Mouse (Mus musculus) embryonic fibroblast, embryonic 13.5 days (primary cell): ENCODE data around the gene Ccr10. TPM values are rescaled to one million over a fixed set of nuclear protein-coding genes. Genes with fewer than 3 reads are reported as not detected.
"Not testable (repeated sequence)": the region's sequence is repeated elsewhere in the genome, so short reads cannot be mapped to it uniquely, and the experiment has no call there.

Experiments used
- H3K27ac ChIP-seq: 2 replicates; pipeline ENCODE4 v1.5.1; 2012; ENCODE audit warnings: low read length, control low read depth, inconsistent platforms; ENCODE audit not compliant: insufficient read depth
- H3K4me1 ChIP-seq: 2 replicates; pipeline ENCODE4 v1.6.1; 2011; ENCODE audit warnings: low read length; ENCODE audit not compliant: control insufficient read depth, insufficient read depth
- H3K4me3 ChIP-seq: 2 replicates; pipeline ENCODE4 v1.5.1; 2011; ENCODE audit warnings: mild to moderate bottlenecking, control low read depth, low read length; ENCODE audit not compliant: insufficient read depth
- CTCF ChIP-seq: IDR thresholded peaks from 2 replicates; pipeline ENCODE4 v1.5.1; 2011; ENCODE audit warnings: mild to moderate bottlenecking, control low read depth, low read length, moderate library complexity, borderline replicate concordance; ENCODE audit not compliant: insufficient read depth
- POLR2A ChIP-seq: IDR thresholded peaks from 2 replicates; pipeline ENCODE4 v1.6.1; 2011; ENCODE audit warnings: low read depth, mild to moderate bottlenecking, control low read depth, low read length, moderate library complexity
- polyA plus RNA-seq: library from polyadenylated mRNA; stranded (reverse); fragments of >200 nt; gene quantifications from 2 replicates; pipeline ENCODE4 v1.2.4, GENCODE M21; 2011; ENCODE audit warnings: low read depth; ENCODE audit not compliant: missing spikeins, insufficient read length

The Ccr10 gene
- polyA plus RNA-seq, 1 experiment, result not detected

DNA sequence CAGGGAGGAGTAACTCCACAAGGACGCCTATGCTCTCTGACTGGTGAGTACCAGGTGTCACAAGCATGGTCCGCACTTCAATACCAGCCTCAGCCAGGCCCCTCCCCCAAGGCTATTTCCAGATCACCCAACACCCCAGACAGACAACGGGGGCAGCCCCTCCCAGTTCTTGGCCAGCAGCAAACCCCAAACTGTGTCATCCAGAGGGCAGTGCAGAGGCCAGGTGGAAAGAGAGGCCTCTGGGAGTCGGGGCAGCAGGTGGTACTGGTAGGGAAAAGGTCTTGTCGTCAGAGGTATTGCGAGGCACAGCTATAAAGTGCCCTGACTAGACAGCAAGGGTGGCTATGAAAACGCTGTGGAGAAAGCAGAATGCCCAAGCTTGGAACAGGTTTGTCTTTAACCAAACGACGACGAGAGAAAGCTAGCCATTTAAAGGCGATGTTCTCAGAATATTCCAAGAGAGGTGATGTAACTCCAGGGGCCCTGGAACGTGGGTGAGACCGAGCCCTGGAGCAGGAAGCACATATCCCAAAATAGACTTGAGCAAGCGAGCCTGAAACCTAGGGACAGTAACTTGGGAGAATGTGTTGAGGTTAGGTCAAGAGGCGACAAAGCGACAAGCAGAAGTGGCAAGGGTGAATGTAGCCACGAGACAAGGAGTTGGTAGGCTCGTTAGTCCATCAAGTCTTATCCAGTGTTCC lies 45.0 kb downstream of the Ccr10 start:
- no peaks in the 10 kb centered on the region for H3K4me1 ChIP-seq
- H3K4me3 ChIP-seq, result no peak overlapping the region
- no peak overlapping the region for H3K27ac ChIP-seq
- TF ChIP-seq CTCF (no peak), POLR2A (no peak)

DNA sequence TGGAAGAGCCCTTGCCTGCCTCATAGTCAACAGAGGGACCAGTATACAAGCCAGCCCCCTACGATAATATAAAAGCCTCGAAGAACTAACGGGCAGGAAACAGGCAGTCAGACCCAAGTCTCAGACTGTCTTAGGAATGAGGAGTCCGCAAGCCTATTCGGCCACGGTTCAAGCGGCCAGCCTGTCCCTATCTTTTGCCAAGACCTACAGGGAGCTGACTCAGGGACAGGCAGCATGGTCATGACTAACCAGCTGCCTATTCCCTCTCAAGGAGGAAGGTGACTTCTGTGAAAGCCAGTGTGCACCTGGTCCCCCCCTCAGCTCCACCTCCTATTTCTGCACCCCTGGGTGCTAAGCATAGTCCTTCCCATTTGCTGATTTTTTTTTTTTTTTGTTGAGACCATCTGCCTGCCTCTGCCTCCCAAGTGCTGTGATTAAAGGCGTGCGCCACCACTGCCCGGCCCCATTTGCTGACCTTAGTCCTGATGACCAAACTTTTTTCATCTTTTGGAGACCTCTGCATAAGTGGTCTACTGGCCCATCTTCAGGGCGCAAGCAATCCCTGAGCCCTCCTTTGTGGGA lies 46.2 kb downstream of the Ccr10 start:
- Histone ChIP-seq H3K27ac (no peak overlapping the region), H3K4me3 (no peak overlapping the region), H3K4me1 (no peaks in the 10 kb centered on the region)
- TF ChIP-seq CTCF (no peak), POLR2A (no peak)

DNA sequence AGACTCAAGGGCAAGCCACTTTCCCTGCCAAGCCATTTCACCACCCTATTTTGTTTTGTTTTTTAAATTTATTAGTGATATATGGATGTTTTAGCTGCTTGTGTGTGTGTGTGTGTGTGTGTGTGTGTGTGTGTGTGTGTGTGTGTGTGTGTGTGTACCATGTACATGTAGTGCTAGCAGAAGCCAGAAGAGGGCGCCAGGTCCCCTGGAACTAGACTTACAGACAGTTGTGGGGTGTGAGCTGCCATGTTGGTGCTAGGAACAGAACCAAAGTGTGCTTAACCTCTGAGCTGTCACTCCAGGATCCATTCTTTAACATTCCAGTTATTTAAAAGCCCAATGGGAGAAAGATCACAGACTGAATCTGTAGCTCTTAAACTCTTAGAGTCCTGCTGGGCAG lies 48.2 kb downstream of the Ccr10 start:
- Histone ChIP-seq H3K27ac (no peak overlapping the region), H3K4me3 (no peak overlapping the region), H3K4me1 (no peaks in the 10 kb centered on the region)
- TF ChIP-seq POLR2A (no peak), CTCF (no peak)

DNA sequence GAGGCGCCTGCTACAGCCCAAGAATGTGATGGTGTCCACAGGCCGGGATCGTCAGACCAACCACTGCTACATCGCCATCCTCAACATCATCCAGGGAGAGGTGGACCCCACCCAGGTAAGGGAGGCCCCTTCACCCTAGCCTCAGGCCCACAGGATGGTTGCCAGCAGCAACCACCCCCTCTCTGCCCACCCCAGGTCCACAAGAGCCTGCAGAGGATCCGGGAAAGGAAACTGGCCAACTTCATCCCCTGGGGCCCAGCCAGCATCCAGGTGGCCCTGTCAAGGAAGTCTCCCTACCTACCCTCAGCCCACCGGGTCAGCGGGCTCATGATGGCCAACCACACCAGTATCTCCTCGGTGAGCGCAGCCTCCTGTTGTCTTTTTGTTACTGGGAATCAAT lies 50.2 kb downstream of the Ccr10 start:
- H3K27ac ChIP-seq, H3K4me3 ChIP-seq: not testable (repeated sequence)

DNA sequence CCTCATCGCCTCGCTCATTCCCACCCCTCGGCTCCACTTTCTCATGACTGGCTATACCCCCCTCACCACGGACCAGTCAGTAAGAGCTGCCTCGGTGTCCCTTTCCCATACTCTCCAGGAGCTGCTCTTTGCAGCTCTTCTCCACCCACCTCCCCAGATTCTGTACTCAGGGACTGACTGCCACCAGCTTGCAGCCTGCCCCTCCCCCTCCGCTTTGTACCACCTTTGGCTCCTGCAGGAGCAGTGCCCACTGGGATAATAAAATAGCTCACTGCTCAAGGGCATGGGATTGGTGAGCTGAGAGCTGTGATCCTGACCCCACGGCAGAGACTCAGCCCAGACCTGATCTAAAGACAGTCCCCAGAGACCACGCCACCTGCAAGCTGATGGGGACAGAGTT lies 50.7 kb downstream of the Ccr10 start:
- H3K4me1 ChIP-seq, H3K27ac ChIP-seq, H3K4me3 ChIP-seq: not testable (repeated sequence)

More for the DNA sequence above, 50.2 kb downstream of the Ccr10 start:
- not testable (repeated sequence) for H3K4me1 ChIP-seq

Other genes with a start within 250 kb of the Ccr10 start
- 122 and 158 TPM in 2 replicates for gene Stat3, start 235.9 kb downstream of the Ccr10 start, polyA plus RNA-seq
- gene Cavin1, start 204.6 kb downstream of the Ccr10 start, polyA plus RNA-seq, result 387 and 486 TPM in 2 replicates
- 43.7 and 50.7 TPM in 2 replicates for gene Atp6v0a1, start 166.0 kb downstream of the Ccr10 start, polyA plus RNA-seq
- gene Naglu, start 105.4 kb downstream of the Ccr10 start, polyA plus RNA-seq, result 21.8 and 24.9 TPM in 2 replicates
- gene Hsd17b1, start 97.0 kb downstream of the Ccr10 start, polyA plus RNA-seq, result 1.2 and 5.2 TPM in 2 replicates
- gene Coasy, start 92.9 kb downstream of the Ccr10 start, polyA plus RNA-seq, result 14.9 and 15.0 TPM in 2 replicates
- 29.9 and 30.1 TPM in 2 replicates for gene Mlx, start 88.2 kb downstream of the Ccr10 start, polyA plus RNA-seq
- 10.3 and 12.9 TPM in 2 replicates for gene Psmc3ip, start 80.0 kb downstream of the Ccr10 start, polyA plus RNA-seq
- gene Retreg3, start 55.5 kb downstream of the Ccr10 start, polyA plus RNA-seq, result 29.8 and 34.1 TPM in 2 replicates
- 34.8 and 36.2 TPM in 2 replicates for gene Tubg1, start 55.5 kb downstream of the Ccr10 start, polyA plus RNA-seq
- 5.5 and 6.1 TPM in 2 replicates for gene Tubg2, start 19.5 kb downstream of the Ccr10 start, polyA plus RNA-seq
- 3.0 TPM in 2 replicates for gene Cntnap1, start 4.9 kb downstream of the Ccr10 start, polyA plus RNA-seq
- gene Plekhh3, start 4.1 kb downstream of the Ccr10 start, polyA plus RNA-seq, result 7.1 and 11.5 TPM in 2 replicates
- 13.9 and 14.4 TPM in 2 replicates for gene Ezh1, start 51.0 kb upstream of the Ccr10 start, polyA plus RNA-seq
- gene Ramp2, start 70.6 kb upstream of the Ccr10 start, polyA plus RNA-seq, result 2.3 and 2.7 TPM in 2 replicates
- 99.4 and 135 TPM in 2 replicates for gene Vps25, start 78.3 kb upstream of the Ccr10 start, polyA plus RNA-seq
- 1.8 and 2.0 TPM in 2 replicates for gene Wnk4, start 85.1 kb upstream of the Ccr10 start, polyA plus RNA-seq
- 0.87 and 1.0 TPM in 2 replicates for gene Cntd1, start 103.6 kb upstream of the Ccr10 start, polyA plus RNA-seq
- gene Coa3, start 103.7 kb upstream of the Ccr10 start, polyA plus RNA-seq, result 77.1 and 78.8 TPM in 2 replicates
- 77.3 and 86.3 TPM in 2 replicates for gene Becn1, start 126.8 kb upstream of the Ccr10 start, polyA plus RNA-seq
- 127 and 143 TPM in 2 replicates for gene Psme3, start 140.8 kb upstream of the Ccr10 start, polyA plus RNA-seq
- gene Aoc2, start 149.6 kb upstream of the Ccr10 start, polyA plus RNA-seq, result 1.3 and 1.7 TPM in 2 replicates
- gene Aoc3, start 155.2 kb upstream of the Ccr10 start, polyA plus RNA-seq, result 2.7 and 4.2 TPM in 2 replicates
- not detected in 2 replicates for gene G6pc, start 192.1 kb upstream of the Ccr10 start, polyA plus RNA-seq
- gene Aarsd1, start 242.2 kb upstream of the Ccr10 start, polyA plus RNA-seq, result 4.4 and 11.3 TPM in 2 replicates
- 12.6 and 14.7 TPM in 2 replicates for gene Gm27029, start 249.4 kb upstream of the Ccr10 start, polyA plus RNA-seq
- 8.0 and 10.1 TPM in 2 replicates for gene Rundc1, start 249.6 kb upstream of the Ccr10 start, polyA plus RNA-seq
- gene Ptges3l, start 249.9 kb upstream of the Ccr10 start, polyA plus RNA-seq, result 14.6 and 27.7 TPM in 2 replicates